Mouse (Mus musculus) hindbrain, embryonic 13.5 days (tissue): ENCODE results near the gene Rnls. TPM values are rescaled to one million over a fixed set of nuclear protein-coding genes. Genes with fewer than 3 reads are reported as not detected.

Source experiments
- ATAC-seq: fragments of 200-750 bp; cut with Nextera tagmentation; 2 replicates; pipeline ENCODE4 v1.8.0; 2017; ENCODE audit warnings: moderate TSS enrichment; ENCODE audit not compliant: low FRiP score
- H3K27ac ChIP-seq: fragments of 300-500 bp; sonication (generic); 2 replicates; pipeline ENCODE4 v1.5.1; 2015; ENCODE audit warnings: inconsistent platforms, mild to moderate bottlenecking, moderate library complexity
- H3K27me3 ChIP-seq: fragments of 300-500 bp; sonication (generic); 2 replicates; pipeline ENCODE4 v1.6.1; 2015; ENCODE audit warnings: mild to moderate bottlenecking, inconsistent platforms
- H3K36me3 ChIP-seq: fragments of 300-500 bp; sonication (generic); 2 replicates; pipeline ENCODE4 v1.6.1; 2015; ENCODE audit warnings: mild to moderate bottlenecking, inconsistent platforms
- H3K4me1 ChIP-seq: fragments of 300-500 bp; sonication (generic); replicated peaks from 2 replicates; pipeline ENCODE4 v1.6.1; 2015; ENCODE audit warnings: inconsistent platforms
- H3K4me2 ChIP-seq: fragments of 300-500 bp; sonication (generic); 2 replicates; pipeline ENCODE4 v1.6.1; 2015; ENCODE audit warnings: inconsistent platforms, mild to moderate bottlenecking, moderate library complexity
- H3K4me3 ChIP-seq: fragments of 300-500 bp; sonication (generic); 2 replicates; pipeline ENCODE4 v1.5.1; 2015; ENCODE audit warnings: mild to moderate bottlenecking, inconsistent platforms
- H3K9ac ChIP-seq: fragments of 300-500 bp; sonication (generic); 2 replicates; pipeline ENCODE4 v1.6.1; 2015; ENCODE audit warnings: mild to moderate bottlenecking, inconsistent platforms
- H3K9me3 ChIP-seq: fragments of 300-500 bp; sonication (generic); 2 replicates; pipeline ENCODE4 v1.6.1; 2016; ENCODE audit warnings: inconsistent platforms
- WGBS: fragments of 180-500 bp; shearing (Covaris S2); methylation state at CpG from one replicate; pipeline ENCODE4 v1.1.7; 2015; 5-methylcytosine and 5-hydroxymethylcytosine counted together
- polyA plus RNA-seq: library from polyadenylated mRNA; unstranded; fragments of >200 nt; fragmentation: Nextera tagmentation; extraction: Ambion mirVana; gene quantifications from 2 replicates; pipeline ENCODE4 v1.2.1, GENCODE M21; 2015

Gene Rnls
- polyA plus RNA-seq, 1 experiment from 2014 or later = 11.1 TPM

DNA sequence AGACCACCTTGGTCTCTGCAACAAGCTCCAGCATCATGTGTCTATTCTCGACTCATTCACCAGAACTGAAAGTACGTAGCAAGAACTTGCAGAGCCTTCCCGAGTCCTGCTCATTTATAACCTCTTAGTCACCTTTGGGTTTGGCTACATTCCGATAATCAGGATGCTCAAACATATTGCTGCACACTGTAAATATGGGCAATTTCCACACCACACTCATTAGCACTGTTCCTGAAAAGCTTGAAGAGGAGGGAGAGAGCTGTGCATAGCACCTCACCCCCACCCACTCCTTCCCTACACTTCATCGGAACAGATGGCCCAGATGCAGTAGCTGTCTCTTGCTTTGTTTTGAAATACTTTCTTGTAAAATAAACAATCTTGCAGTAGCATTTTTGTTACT lies 139.9 kb downstream of the Rnls start:
- 85% methylated on average over 5 of the region's 5 CpGs for WGBS

DNA sequence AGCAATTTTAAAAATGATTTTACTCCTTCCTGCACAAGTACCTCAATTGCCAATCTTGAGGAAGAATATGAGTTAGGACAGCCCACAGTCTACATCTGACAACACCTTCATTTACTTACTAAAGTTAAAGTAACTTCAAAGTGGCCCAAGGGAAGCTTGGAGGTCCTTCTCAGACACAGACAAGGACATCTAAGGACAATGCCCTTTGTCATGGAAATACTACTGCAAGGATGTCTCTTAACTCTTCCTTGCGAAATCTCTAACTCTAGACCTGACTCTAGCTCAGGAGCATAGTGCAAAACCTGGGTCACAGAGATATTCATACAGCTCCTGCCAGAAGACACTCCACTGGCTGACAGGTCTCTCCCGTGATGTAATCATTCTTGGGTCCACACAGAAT lies 147.9 kb downstream of the Rnls start:
- H3K27me3 ChIP-seq = no peaks in the 10 kb centered on the region
- no peak overlapping the region for H3K4me2 ChIP-seq
- H3K9me3 ChIP-seq = no peaks in the 10 kb centered on the region
- ATAC-seq = no peak
- H3K27ac ChIP-seq = no peak overlapping the region
- no peaks in the 10 kb centered on the region for H3K36me3 ChIP-seq
- 76% methylated on average over 2 of the region's 2 CpGs for WGBS
- H3K4me3 ChIP-seq = no peak overlapping the region
- no peaks in the 10 kb centered on the region for H3K4me1 ChIP-seq
- H3K9ac ChIP-seq = no peak overlapping the region

More for the DNA sequence above, 139.9 kb downstream of the Rnls start:
- Histone ChIP-seq H3K36me3 (no peaks in the 10 kb centered on the region), H3K27ac (no peak overlapping the region), H3K4me2 (no peak overlapping the region), H3K4me3 (no peak overlapping the region), H3K9ac (no peak overlapping the region), H3K27me3 (no peaks in the 10 kb centered on the region), H3K4me1 (no peaks in the 10 kb centered on the region), H3K9me3 (no peaks in the 10 kb centered on the region)
- no peak for ATAC-seq

DNA sequence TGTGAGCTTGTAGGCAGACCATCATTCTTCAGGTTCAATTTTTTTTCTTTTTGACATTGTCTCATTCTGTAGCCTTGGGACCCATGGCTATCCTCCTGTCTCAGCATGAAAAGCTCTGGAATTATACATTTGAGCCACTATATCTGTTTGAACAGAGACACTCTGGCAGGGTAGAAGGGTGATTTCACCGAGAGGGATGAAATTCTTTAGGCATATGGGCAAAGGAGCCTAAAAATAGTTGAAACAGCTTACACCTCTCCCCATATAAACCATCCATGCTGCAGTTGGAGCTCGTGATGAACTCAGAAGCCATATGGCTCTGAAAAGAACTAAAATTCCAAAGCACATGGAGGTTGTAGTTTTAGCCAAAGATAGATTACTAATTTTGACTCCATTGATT lies 151.7 kb downstream of the Rnls start:
- 83% methylated on average over 2 of the region's 2 CpGs for WGBS
- Histone ChIP-seq H3K9ac (no peak overlapping the region), H3K9me3 (no peaks in the 10 kb centered on the region), H3K4me2 (no peak overlapping the region), H3K27me3 (no peaks in the 10 kb centered on the region), H3K27ac (no peak overlapping the region), H3K36me3 (no peaks in the 10 kb centered on the region), H3K4me3 (no peak overlapping the region), H3K4me1 (no peaks in the 10 kb centered on the region)
- ATAC-seq = no peak

DNA sequence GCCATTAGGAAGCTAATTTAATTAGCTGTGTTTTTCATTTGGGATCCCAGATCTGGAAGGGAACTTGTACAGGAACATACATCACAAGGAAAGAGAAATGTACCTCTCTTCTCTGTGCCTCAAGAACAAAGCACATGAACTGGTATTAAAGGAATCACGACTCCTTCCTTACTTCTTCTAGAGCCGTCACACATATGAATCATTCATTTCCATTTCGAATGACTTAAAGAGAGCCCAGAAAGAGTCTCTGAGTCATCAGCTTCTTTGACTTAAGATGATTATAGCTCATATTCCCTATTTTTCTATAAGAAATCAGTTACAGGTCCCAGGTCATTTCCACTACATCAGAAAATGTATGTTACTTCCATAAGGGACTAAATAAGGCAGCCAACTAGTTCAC lies 159.2 kb downstream of the Rnls start:
- Histone ChIP-seq H3K9ac (no peak overlapping the region), H3K4me3 (no peak overlapping the region), H3K4me2 (no peak overlapping the region), H3K27ac (no peak overlapping the region), H3K4me1 (no peaks in the 10 kb centered on the region), H3K9me3 (no peaks in the 10 kb centered on the region), H3K36me3 (no peaks in the 10 kb centered on the region), H3K27me3 (0 out of 2 replicates have a peak, but pooled peaks cover 2% of the 10 kb centered on the region)
- WGBS = 90% methylated on average over 3 of the region's 3 CpGs
- no peak for ATAC-seq

DNA sequence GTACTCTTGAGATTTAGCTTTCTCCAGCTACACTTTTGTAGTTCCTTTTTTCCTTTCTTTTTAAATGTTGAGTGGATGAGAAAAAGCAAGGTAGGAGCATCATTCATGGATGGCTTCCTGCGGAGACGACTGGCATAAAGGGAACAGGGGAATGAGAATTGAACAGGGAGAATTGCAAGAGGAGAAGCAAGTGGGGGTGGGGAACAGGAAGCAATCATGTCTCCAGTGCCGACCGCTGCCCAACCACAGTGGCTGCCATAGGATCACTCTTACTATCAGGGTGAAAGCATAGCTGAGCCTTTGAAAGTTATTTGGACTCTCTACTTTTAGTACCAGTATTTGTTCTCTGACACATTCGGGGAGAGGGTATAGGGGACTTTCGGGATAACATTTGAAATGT lies 160.8 kb downstream of the Rnls start:
- no peaks in the 10 kb centered on the region for H3K9me3 ChIP-seq
- 0 out of 2 replicates have a peak, but pooled peaks cover 2% of the 10 kb centered on the region for H3K27me3 ChIP-seq
- no peaks in the 10 kb centered on the region for H3K36me3 ChIP-seq
- ATAC-seq = no peak
- H3K27ac ChIP-seq = no peak overlapping the region
- H3K9ac ChIP-seq = no peak overlapping the region
- H3K4me2 ChIP-seq = no peak overlapping the region
- H3K4me1 ChIP-seq = no peaks in the 10 kb centered on the region
- no peak overlapping the region for H3K4me3 ChIP-seq
- WGBS = 59% methylated on average over 6 of the region's 6 CpGs

DNA sequence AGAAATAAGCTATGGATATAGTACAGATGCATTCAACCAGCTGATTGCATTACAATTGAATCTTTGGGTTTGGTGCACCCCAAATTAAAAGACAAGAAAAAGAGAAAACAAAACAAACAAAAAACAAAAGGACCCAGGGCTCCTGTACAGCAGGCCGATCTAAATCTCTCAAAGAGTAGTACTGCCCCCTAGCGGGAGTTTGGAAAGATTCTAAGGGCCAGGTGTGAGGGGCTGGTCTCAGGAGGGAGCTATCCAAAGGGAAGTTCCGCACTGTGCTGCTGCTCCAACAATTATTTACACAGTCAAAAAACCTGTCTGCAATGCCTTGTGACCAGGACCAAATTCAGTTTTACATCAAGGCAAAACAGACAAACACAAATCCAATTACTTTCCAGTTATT lies 165.1 kb downstream of the Rnls start:
- Histone ChIP-seq H3K36me3 (no peaks in the 10 kb centered on the region), H3K4me2 (no peak overlapping the region), H3K4me1 (peaks cover 19% of the 10 kb centered on the region), H3K27ac (no peak overlapping the region), H3K4me3 (no peak overlapping the region), H3K9ac (no peak overlapping the region), H3K9me3 (no peaks in the 10 kb centered on the region), H3K27me3 (0 out of 2 replicates have a peak, but pooled peaks cover 2% of the 10 kb centered on the region)
- peak; percentile 92 for ATAC-seq
- 4% methylated on average over 3 of the region's 3 CpGs for WGBS

DNA sequence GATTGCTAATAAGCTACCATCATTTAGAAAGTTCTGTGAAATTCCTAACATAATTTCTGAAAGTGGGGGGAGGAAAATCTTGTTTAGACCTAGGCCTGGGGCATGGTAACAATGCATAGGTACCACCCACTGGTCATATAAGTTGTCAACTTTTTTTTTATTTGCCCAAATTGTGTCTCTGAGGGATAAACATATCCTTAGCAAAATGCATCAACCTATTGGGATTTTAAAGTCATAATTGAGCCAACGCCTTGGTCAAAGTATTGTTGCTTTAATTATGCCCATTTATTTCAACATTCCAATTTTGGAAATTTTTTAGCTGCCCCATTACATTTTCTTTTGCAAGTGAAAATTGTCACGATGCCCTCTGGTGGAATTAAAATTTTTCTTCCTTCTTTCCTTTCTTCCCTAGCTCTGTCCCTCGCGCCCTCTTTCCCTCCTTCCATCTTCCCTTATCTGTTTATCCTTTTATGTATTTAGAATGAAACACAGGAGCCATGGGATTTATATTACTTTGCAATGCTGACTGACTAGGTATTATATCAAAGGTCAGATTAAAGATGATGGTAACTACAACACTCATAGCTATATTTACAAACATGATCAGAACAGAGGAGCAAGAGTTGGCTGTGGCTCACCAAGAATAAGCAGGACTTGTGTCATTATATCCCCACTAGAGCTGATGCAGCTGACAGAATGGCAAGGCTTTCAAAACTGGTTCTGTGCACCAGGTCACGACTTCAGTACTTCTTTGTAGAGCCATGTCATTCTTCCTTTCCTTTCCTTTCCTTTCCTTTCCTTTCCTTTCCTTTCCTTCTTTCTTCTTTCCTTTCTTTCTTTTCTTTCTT lies 166.0 kb downstream of the Rnls start:
- Histone ChIP-seq H3K9ac (no peak overlapping the region), H3K36me3 (no peaks in the 10 kb centered on the region), H3K27ac (no peak overlapping the region), H3K4me3 (no peak overlapping the region), H3K4me2 (no peak overlapping the region), H3K4me1 (peaks cover 19% of the 10 kb centered on the region), H3K27me3 (0 out of 2 replicates have a peak, but pooled peaks cover 2% of the 10 kb centered on the region), H3K9me3 (no peaks in the 10 kb centered on the region)
- 74% methylated on average over 5 of the region's 5 CpGs for WGBS
- ATAC-seq = no peak

DNA sequence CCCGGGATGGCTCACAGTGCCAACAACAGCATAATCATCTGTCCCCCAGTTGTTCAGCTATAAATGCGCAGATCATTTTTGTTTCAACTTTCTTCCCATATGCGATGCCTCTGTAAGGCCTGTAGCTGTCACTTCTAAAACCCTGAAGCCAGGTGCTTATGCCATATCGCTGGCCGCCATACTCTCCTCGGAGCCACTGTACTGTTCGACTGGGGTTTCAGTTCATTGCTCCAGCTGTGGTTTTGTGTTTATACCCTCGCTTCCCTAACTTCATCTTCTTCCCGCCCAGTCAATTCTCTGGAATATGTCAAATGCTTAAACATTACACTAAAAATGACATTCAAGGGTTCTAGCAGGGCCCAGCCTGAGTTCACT lies 167.1 kb downstream of the Rnls start:
- Histone ChIP-seq H3K9me3 (no peaks in the 10 kb centered on the region), H3K4me3 (no peak overlapping the region), H3K27ac (no peak overlapping the region), H3K36me3 (no peaks in the 10 kb centered on the region), H3K4me2 (no peak overlapping the region), H3K27me3 (0 out of 2 replicates have a peak, but pooled peaks cover 2% of the 10 kb centered on the region), H3K9ac (peak overlapping the region; percentile 43; the same call in 1 of the 2 replicates), H3K4me1 (peaks cover 19% of the 10 kb centered on the region)
- no peak for ATAC-seq
- WGBS = 93% methylated on average over 9 of the region's 9 CpGs

DNA sequence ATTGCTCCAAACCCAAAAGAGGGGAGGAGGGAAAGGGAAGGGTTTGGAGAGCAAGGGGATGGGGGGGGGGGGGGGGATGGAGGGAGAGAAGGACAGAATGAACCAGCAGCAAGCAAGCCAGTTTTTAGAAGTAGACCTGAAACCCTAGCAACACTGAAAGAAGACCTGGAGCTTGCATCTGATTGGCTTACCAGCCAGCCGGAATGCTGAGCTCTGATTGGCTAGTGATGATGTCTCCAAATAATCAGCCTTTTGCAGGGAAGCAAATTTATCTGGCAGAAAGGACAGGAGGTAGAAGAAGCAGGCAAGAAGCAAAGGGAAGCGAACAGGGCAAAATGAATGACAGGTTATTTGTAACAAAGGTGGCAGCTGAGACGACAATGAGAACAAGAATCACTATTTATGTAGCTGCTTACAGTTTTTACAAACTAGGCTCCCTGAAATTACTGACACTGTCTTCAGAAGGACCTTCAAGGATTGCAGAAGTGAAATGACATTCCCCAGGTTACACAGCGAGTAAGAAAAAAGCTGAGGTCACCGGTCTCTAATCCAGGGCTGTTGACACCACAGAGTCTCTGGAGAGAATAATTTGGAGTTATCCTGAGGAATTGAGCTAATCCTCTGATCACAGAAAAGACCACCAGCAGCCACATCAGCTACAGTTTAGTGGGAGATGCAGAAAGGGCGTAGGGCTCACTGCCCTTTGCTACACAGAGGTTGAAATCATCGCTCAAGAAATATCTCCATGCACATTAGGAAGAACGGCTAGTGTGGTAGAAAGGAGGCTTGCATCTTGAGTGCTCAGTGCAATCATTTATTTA lies 167.7 kb downstream of the Rnls start:
- H3K4me1 ChIP-seq = peaks cover 19% of the 10 kb centered on the region
- H3K9ac ChIP-seq = peak overlapping the region; percentile 43; the same call in 1 of the 2 replicates
- 0 out of 2 replicates have a peak, but pooled peaks cover 2% of the 10 kb centered on the region for H3K27me3 ChIP-seq
- H3K9me3 ChIP-seq = no peaks in the 10 kb centered on the region
- 64% methylated on average over 8 of the region's 8 CpGs for WGBS
- no peak overlapping the region for H3K4me3 ChIP-seq
- peak; percentile 71 for ATAC-seq
- no peaks in the 10 kb centered on the region for H3K36me3 ChIP-seq
- peak overlapping the region; percentile 15; the same call in 1 of the 2 replicates for H3K4me2 ChIP-seq
- H3K27ac ChIP-seq = peak overlapping the region; percentile 60; the same call in 1 of the 2 replicates

DNA sequence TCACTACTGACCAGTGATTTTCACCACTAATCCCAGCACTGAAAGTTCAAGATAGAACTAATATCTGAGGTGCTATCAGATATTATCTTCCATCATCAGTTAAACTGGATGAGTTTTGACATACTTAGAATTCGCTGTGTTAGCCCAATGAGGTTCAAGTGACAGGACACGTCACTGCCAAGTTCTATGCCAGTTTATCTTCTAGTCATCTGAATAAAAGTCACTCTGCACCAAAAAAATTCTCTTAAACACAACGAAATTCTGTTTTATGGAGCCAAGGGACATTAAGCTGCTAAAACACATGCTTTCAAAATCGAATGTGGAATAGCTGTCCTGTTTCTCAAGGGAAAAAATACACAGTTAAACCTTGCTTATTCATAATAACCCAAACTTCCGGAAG lies 168.3 kb downstream of the Rnls start:
- H3K27ac ChIP-seq = no peak overlapping the region
- H3K4me3 ChIP-seq = no peak overlapping the region
- no peaks in the 10 kb centered on the region for H3K9me3 ChIP-seq
- no peaks in the 10 kb centered on the region for H3K36me3 ChIP-seq
- H3K27me3 ChIP-seq = 0 out of 2 replicates have a peak, but pooled peaks cover 2% of the 10 kb centered on the region
- H3K4me1 ChIP-seq = peaks cover 19% of the 10 kb centered on the region
- no peak overlapping the region for H3K9ac ChIP-seq
- peak overlapping the region; percentile 15; the same call in 1 of the 2 replicates for H3K4me2 ChIP-seq
- no peak for ATAC-seq
- WGBS = 77% methylated on average over 5 of the region's 5 CpGs

DNA sequence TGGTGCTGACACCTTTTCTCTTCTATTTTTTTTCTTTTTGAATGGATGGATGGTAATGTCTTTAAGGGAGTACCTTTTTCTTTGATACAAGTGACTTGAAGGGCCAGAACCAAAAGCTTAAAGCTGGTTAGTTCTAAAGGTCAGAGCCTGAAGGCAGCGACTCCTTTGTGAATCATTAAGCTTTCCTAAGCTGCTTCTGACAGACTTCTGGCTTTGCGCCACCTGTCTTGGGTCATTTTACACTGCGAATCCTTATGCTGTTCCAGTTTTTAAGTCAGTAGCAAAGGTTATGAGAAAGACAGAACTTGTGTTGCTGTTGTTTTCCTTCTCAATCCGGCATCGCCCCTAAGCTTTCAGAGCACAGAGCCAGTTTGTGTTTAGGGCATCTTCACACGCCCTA lies 168.8 kb downstream of the Rnls start:
- H3K27me3 ChIP-seq = 0 out of 2 replicates have a peak, but pooled peaks cover 2% of the 10 kb centered on the region
- H3K36me3 ChIP-seq = no peaks in the 10 kb centered on the region
- ATAC-seq = no peak

DNA sequence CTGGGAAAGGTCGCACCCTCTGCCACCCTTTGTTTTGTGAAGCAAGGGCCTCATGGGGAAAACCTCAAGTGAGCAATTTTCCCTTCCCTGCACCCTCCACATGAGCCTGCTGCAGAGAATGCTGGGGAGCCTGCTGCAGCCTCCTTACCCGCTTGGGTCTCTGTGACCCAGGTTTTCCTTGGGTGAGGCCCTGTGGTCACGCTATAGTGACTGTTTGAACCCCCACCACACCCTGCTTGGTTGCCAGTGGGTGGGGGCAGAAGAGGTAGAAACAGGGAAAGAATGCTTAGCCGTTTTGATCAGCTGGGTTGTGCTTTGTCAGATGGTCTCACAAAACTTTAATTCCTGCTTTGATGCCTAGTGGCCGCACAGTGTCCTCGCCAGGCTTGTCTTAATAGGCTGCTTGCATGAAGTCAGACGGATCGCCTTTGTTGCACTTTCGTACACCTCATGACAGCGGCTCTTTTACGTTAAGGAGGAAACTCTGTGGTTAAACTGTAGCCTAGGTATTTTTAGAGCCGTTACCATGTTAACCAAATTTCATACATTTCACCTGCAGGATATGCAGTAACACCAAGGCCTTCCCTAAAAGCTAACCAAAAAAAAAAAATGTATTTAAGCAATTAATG lies 169.4 kb downstream of the Rnls start:
- Histone ChIP-seq H3K36me3 (no peaks in the 10 kb centered on the region), H3K9ac (peak overlapping the region; percentile 49; the same call in 1 of the 2 replicates), H3K27ac (no peak overlapping the region), H3K4me3 (no peak overlapping the region), H3K4me1 (peaks cover 19% of the 10 kb centered on the region), H3K9me3 (no peaks in the 10 kb centered on the region), H3K4me2 (no peak overlapping the region), H3K27me3 (no peaks in the 10 kb centered on the region)
- ATAC-seq = no peak
- WGBS = 51% methylated on average over 12 of the region's 12 CpGs

More for the DNA sequence above, 168.8 kb downstream of the Rnls start:
- peaks cover 19% of the 10 kb centered on the region for H3K4me1 ChIP-seq
- no peaks in the 10 kb centered on the region for H3K9me3 ChIP-seq
- WGBS = 65% methylated on average over 6 of the region's 6 CpGs
- H3K4me2 ChIP-seq = no peak overlapping the region
- no peak overlapping the region for H3K9ac ChIP-seq
- H3K4me3 ChIP-seq = no peak overlapping the region
- no peak overlapping the region for H3K27ac ChIP-seq
